Mouse (Mus musculus) heart, adult 2 months (tissue): ENCODE data around the gene Chl1.

Experiments
- CTCF ChIP-seq: fragments of 200-600 bp; IDR thresholded peaks from 2 replicates; pipeline ENCODE4 v1.8.1; 2022; ENCODE audit warnings: antibody characterized with exemption, mild to moderate bottlenecking, moderate library complexity
- POLR2A ChIP-seq: fragments of 200-500 bp; IDR thresholded peaks from 2 replicates; pipeline ENCODE4 v1.6.1; 2011; ENCODE audit warnings: mild to moderate bottlenecking, low read depth, low read length, control low read depth; ENCODE audit not compliant: insufficient read depth

DNA sequence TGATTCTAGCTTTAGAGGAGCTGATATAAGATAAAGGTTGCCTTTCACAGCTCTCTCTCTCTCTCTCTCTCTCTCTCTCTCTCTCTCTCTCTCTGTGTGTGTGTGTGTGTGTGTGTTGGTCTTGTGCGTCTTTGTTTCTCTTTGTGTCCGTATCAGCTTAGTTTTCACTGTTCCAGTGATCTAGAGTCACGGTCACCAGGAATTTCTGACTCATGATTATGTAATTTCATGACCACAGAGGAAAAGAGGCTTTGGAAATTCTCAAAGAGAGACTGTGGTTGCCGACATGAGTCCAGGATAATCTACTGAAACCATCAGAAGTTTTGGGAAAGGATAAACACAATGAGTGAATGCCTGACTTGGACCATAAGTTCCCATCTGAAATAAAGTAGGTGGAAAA, 110.5 kb downstream of the Chl1 start:
- no peak for TF ChIP-seq POLR2A
- no peak for TF ChIP-seq CTCF
